Mouse (Mus musculus) spleen, postnatal 10 days (tissue): Measurements from ENCODE around the gene Mlst8.

ENCODE experiments used
- DNase-seq, 2 experiments: peaks; one replicate each; pipeline ENCODE4 v3.0.0; 2021 to 2022; ENCODE audit warnings: low spot score in 2 of 2

The Mlst8 gene

DNA sequence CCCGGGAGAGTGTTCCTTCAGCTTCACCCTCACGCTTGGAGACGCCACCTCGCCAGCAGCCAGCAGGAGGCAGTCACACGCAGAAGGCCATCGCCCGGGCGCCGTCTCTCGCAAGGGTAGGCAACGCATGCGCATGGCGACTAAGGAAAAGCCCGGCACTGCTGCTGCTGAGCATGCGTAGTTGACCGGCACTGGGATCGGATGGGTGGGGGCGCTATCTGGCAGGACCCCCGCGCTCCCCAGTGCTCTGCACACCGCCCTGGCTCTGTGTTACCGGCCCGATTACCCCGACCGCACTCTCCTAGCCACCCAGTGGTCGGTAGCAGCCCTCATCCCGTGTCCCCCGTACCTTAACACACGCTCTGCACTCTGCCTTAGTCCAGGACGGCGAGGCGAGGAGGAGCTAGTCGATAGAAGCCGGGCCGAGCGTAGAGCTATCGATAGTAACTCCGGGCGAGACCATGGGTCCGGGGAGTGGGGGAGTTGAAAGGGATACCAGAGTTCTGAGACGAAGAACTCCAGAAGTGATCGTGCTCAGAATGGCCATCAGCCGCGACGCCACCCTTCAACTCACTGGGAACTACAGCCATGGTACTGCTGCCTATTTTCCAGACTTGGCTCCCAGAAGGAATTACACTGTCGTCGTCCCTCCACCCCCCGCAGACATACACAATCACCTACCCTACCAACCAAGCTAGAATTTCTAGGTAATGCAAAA is at the start of gene Mlst8:
TSS of gene Mlst8 (minus strand) at position 416 of the 718 bp plus-strand sequence.
- peak; percentile 99 for DNase-seq

DNA sequence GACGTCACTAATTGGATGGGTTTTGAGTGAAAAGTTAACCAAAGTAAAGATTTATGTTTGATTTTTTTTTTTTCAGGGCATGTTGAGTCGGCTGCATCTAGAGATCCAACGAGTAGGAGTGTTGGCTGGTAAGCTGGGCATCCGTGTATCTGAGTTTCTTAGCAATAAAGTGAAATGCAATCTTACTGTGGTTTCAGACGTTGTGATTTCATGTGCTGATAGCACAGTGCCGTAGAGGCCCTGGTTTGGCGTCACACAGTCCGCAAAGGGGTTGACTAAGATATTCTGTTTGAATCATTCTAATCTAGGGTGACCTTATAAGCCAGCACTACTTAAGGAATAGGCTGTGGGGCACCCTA is 49.7 kb upstream of the Mlst8 start:
- no peak for DNase-seq

- peak; percentile 81 to 92 for DNase-seq
These were observed 49.1 kb upstream of the Mlst8 start, which contains the start of gene Traf7 for GRCm38 (mm10) chr17:24527723-24528559. Gene Traf7 (minus strand): TSS chr17:24527938.

- no peak for DNase-seq
These were observed 48.4 kb upstream of the Mlst8 start for GRCm38 (mm10) chr17:24527315-24527714.

DNA sequence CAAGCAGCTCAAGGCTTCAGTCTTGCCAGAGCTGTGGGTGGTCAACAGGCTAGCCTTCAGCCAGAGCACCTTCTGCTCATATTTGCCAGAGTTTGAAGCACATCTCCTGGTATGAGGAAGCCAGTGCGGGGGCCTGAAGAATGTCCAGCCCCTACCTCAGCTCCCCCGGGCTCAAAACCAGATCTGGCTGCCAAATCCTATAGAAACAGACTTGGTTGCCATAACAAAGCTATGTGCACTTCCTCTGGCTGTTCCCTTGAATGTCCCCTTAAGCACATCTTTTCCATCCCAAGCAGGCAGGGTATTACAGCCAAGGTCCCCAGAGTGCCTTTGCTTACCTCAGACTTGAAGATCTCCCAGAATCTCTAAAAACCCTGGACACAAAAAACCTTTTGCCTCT is 45.9 kb upstream of the Mlst8 start:
- no peak for DNase-seq

DNA sequence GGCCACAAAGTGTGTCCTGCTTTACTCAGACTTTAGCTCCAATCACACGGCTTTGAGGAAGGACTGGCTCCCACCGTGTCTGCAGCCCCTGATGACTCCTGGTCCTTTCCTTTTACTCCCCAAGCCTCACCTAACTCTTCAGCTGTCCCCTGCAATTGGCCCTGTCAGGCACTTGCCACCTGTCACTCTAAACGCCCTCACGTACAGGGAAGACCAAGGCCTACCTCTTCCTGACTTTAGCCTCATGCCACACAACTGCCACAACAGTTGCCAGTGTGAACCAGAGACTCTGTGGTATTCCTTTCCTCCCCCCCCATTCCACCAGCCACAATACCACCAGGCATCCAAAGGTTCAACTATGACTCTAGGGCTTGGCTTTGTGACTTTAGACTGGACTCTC is 41.6 kb upstream of the Mlst8 start:
- no peak for DNase-seq

GRCm38 (mm10) chr17:24514270-24515257 is 35.7 kb upstream of the Mlst8 start:
- DNase-seq, result no peak

GRCm38 (mm10) chr17:24513609-24514008 is 34.7 kb upstream of the Mlst8 start:
- peak in 1 of 2 experiments; percentile 62 for DNase-seq

- DNase-seq, result no peak
These were observed 29.1 kb upstream of the Mlst8 start for GRCm38 (mm10) chr17:24507806-24508460.

- no peak for DNase-seq
These were observed 28.3 kb upstream of the Mlst8 start for GRCm38 (mm10) chr17:24507129-24507664.

- DNase-seq, result no peak
These were observed 27.6 kb upstream of the Mlst8 start for GRCm38 (mm10) chr17:24506332-24507070.

GRCm38 (mm10) chr17:24505286-24505955 is 26.5 kb upstream of the Mlst8 start:
- DNase-seq, result no peak

- no peak for DNase-seq
These were observed 25.2 kb upstream of the Mlst8 start for GRCm38 (mm10) chr17:24504085-24504484.

GRCm38 (mm10) chr17:24502208-24502607 is 23.3 kb upstream of the Mlst8 start:
- DNase-seq, result peak in 1 of 2 experiments; percentile 45

DNA sequence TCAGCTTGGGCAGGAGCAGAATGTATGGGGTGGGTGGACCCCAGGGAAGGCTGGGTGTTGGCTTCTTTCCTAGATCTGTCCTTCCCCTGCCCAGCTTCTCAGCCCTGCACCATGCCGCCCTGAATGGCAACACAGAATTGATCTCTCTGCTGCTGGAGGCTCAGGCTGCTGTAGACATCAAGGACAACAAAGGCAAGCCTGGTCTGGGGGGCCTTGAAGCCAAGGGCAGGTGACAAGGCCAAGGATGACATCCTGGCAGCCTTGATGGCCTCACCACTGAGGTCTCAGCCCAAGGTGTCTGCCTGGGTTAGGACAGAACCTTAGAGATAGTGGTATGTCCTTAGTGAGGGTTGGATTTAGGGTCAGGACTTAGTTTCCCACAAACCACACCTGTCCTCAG is 17.1 kb upstream of the Mlst8 start:
- DNase-seq, result no peak

DNA sequence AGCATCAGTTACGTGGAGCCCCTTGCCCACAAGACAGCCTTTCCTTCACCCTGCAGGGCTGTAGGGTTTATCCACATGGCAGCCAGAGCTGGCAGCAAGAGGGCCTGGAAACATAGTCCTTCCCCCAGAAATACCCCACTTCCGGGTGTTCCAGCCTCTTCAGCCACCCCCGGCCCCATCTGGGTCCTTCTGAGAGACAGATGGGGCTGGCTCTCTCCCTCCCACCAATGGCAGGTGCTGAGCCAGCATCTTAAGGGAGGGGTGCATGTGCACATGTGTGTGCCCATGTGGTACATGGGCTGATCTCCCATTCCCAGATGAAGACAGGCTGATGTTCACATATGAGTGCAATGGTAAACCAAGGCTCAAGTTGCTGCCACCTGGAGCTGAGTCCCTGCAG is 16.6 kb upstream of the Mlst8 start:
- DNase-seq, result no peak

GRCm38 (mm10) chr17:24494627-24495335 is 15.9 kb upstream of the Mlst8 start:
- peak in 1 of 2 experiments; percentile 72 for DNase-seq

- DNase-seq, result no peak
These were observed 11.5 kb upstream of the Mlst8 start for GRCm38 (mm10) chr17:24490399-24490798.
